11 mouse cellular contexts compared by ENCODE assay signal in the genomic region with DNA sequence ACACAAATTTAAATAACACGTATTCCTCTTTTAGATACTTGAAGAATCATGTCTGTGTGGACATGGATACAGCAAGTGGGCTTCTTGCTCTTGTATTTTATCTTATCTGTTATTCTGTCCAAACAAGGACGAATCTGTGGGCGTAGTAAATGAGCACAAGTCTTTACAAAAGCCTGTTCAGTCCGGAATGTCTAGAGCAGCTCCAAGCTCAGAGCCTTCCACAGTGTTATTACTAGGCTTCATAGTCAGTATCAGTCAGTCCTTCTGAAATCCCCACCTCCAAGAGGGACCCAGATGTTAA. TPM values are rescaled to one million over a fixed set of nuclear protein-coding genes. Genes with fewer than 3 reads are reported as not detected.
DNase-seq lines count a peak whose midpoint lies in the region; ATAC-seq and TF ChIP-seq lines count a peak whose summit lies in the region.
"Had no signal": no experiment of that assay in that cellular context is flagged by ENCODE, and none has a peak within 500 bp of the region (broad histone marks: within the 10 kb centered on the region; RNA-seq: fewer than 3 reads in every experiment).

No protein-coding gene starts in this region.

- H3K4me1 ChIP-seq in heart, embryonic 10.5 days: peaks cover 18% of the 10 kb centered on the region
- H3K4me1 ChIP-seq in heart, adult 2 months (ENCODE audit: control insufficient read depth, insufficient read depth, low read length): no peaks in the 10 kb centered on the region
- no peaks in the 10 kb centered on the region for H3K4me1 ChIP-seq in neural tube, embryonic 11.5 days (ENCODE audit: control insufficient read depth, insufficient read depth, low read length)
- no peaks in the 10 kb centered on the region for H3K4me1 ChIP-seq in hindbrain, postnatal 0 days (ENCODE audit: insufficient read depth, low read length)
- peaks cover 17% of the 10 kb centered on the region for H3K4me1 ChIP-seq in neural tube, embryonic 13.5 days (replicated peaks)

- peaks cover 4% of the 10 kb centered on the region; the same call in 1 of the 2 replicates for H3K27me3 ChIP-seq in heart, embryonic 10.5 days (ENCODE audit: insufficient read depth, poor library complexity, severe bottlenecking)
- no peaks in the 10 kb centered on the region for H3K27me3 ChIP-seq in heart, adult 2 months (ENCODE audit: control insufficient read depth, insufficient read depth, low read length)
- H3K27me3 ChIP-seq in neural tube, embryonic 11.5 days (ENCODE audit: control insufficient read depth, insufficient read depth, low read length): no peaks in the 10 kb centered on the region
- no peaks in the 10 kb centered on the region for H3K27me3 ChIP-seq in hindbrain, postnatal 0 days (ENCODE audit: insufficient read depth, low read length)
- H3K27me3 ChIP-seq in neural tube, embryonic 13.5 days: no peaks in the 10 kb centered on the region

- no peak overlapping the region for H3K4me3 ChIP-seq in heart, embryonic 10.5 days
- H3K4me3 ChIP-seq in heart, adult 2 months: no peak overlapping the region; the same call in 1 of the 2 replicates
- no peak overlapping the region for H3K4me3 ChIP-seq in neural tube, embryonic 11.5 days (ENCODE audit: low read depth, low read length)
- no peak overlapping the region for H3K4me3 ChIP-seq in hindbrain, postnatal 0 days (ENCODE audit: low read length)
- no peak overlapping the region for H3K4me3 ChIP-seq in neural tube, embryonic 13.5 days
- H3K4me3 ChIP-seq: myocyte had no signal

- H3K4me2 ChIP-seq in neural tube, embryonic 11.5 days (ENCODE audit: low read depth): no peak overlapping the region
- peak overlapping the region; percentile 60; the same call in 1 of the 2 replicates for H3K4me2 ChIP-seq in hindbrain, postnatal 0 days (ENCODE audit: low read depth, low read length)
- peak overlapping the region; percentile 58; the same call in 1 of the 2 replicates for H3K4me2 ChIP-seq in neural tube, embryonic 13.5 days

- intact Hi-C loops in heart, adult 2 months (cut with DNase I): loop anchor here (5.0 kb wide), 2 partner anchors 477 to 842 kb away; a partner anchor contains a TSS

- H3K9ac ChIP-seq in heart, adult 2 months (ENCODE audit: low read depth, low read length): no peak overlapping the region
- H3K9ac ChIP-seq in neural tube, embryonic 11.5 days (ENCODE audit: low read length): peak overlapping the region; percentile 65; the same call in 1 of the 2 replicates
- H3K9ac ChIP-seq in hindbrain, postnatal 0 days (replicated peaks; ENCODE audit: low read length): peak overlapping the region; percentile 64; the same call in 1 of the 2 replicates
- H3K9ac ChIP-seq in neural tube, embryonic 13.5 days: peak overlapping the region; percentile 83; the same call in 1 of the 2 replicates

- WGBS in heart, embryonic 10.5 days: 62% methylated on average over 4 of the region's 4 CpGs
- WGBS in heart, adult 2 months: 79% methylated on average over 4 of the region's 4 CpGs
- WGBS in neural tube, embryonic 11.5 days: 92% methylated on average over 4 of the region's 4 CpGs
- 51% methylated on average over 4 of the region's 4 CpGs for WGBS in hindbrain, postnatal 0 days
- WGBS in neural tube, embryonic 13.5 days: 80% methylated on average over 4 of the region's 4 CpGs

- DNase-seq in heart, embryonic 10.5 days (ENCODE audit: low spot score): no peak
- no peak for DNase-seq in heart, adult 2 months
- DNase-seq in neural tube, embryonic 11.5 days (ENCODE audit: low spot score): no peak
- DNase-seq in neural tube, embryonic 10.5 days (ENCODE audit: extremely low spot score, low spot score): no peak
- no peak for DNase-seq in hindbrain, postnatal 0 days (ENCODE audit: low spot score)
- no peak for DNase-seq in adrenal gland, adult 18-20 months (ENCODE audit: low spot score in 2 of 2)
- no peak for DNase-seq in kidney, postnatal 36 days

- peak overlapping the region; percentile 96; the same call in 1 of the 2 replicates for H3K27ac ChIP-seq in heart, embryonic 10.5 days
- no peak overlapping the region for H3K27ac ChIP-seq in heart, adult 2 months
- H3K27ac ChIP-seq in neural tube, embryonic 11.5 days (ENCODE audit: low read depth, low read length): no peak overlapping the region
- peak overlapping the region; percentile 92 for H3K27ac ChIP-seq in hindbrain, postnatal 0 days
- H3K27ac ChIP-seq in neural tube, embryonic 13.5 days (replicated peaks): peak overlapping the region; percentile 96
- H3K27ac ChIP-seq: liver, embryonic 15.5 days had no signal

- H3K9me3 ChIP-seq in heart, embryonic 10.5 days: no peaks in the 10 kb centered on the region
- H3K9me3 ChIP-seq in neural tube, embryonic 11.5 days (ENCODE audit: control insufficient read depth, low read length): no peaks in the 10 kb centered on the region
- H3K9me3 ChIP-seq in hindbrain, postnatal 0 days (ENCODE audit: low read length): no peaks in the 10 kb centered on the region
- no peaks in the 10 kb centered on the region for H3K9me3 ChIP-seq in neural tube, embryonic 13.5 days
- H3K9me3 ChIP-seq: liver, embryonic 15.5 days had no signal

- TF ChIP-seq POLR2A in heart, adult 2 months (IDR thresholded peaks at IDR 0.05; ENCODE audit: insufficient read depth, low read depth, low read length): no peak

- no peak for ATAC-seq in neural tube, embryonic 11.5 days (ENCODE audit: insufficient read depth, low FRiP score, low TSS enrichment)
- ATAC-seq in hindbrain, postnatal 0 days: no peak
- ATAC-seq in neural tube, embryonic 13.5 days (ENCODE audit: low read depth): no peak

- no peak for TF ChIP-seq EP300 in heart, adult 2 months (IDR thresholded peaks at IDR 0.05; ENCODE audit: insufficient read depth, low read depth, low read length)

- H3K79me2 ChIP-seq in heart, adult 2 months (replicated peaks; ENCODE audit: control insufficient read depth, insufficient read depth, low read length): no peaks in the 10 kb centered on the region

- no peak for TF ChIP-seq CTCF in heart, adult 2 months (IDR thresholded peaks at IDR 0.05)
- TF ChIP-seq CTCF in hindbrain, postnatal 0 days (IDR thresholded peaks at IDR 0.05; ENCODE audit: low read depth): no peak

- no peaks in the 10 kb centered on the region for H3K36me3 ChIP-seq in heart, embryonic 10.5 days
- H3K36me3 ChIP-seq in heart, adult 2 months (ENCODE audit: control insufficient read depth, insufficient read depth, low read length): no peaks in the 10 kb centered on the region
- H3K36me3 ChIP-seq in neural tube, embryonic 11.5 days (ENCODE audit: control insufficient read depth, insufficient read depth, low read length): no peaks in the 10 kb centered on the region
- H3K36me3 ChIP-seq in hindbrain, postnatal 0 days (ENCODE audit: insufficient read depth, low read length): no peaks in the 10 kb centered on the region
- no peaks in the 10 kb centered on the region for H3K36me3 ChIP-seq in neural tube, embryonic 13.5 days
- H3K36me3 ChIP-seq: liver, embryonic 15.5 days had no signal

RNA-seq across cellular contexts. Expression of a gene that starts 52.2 kb away (rescaled TPM):
- polyA plus RNA-seq in heart, embryonic 10.5 days (2016; fragmentation: Nextera tagmentation; extraction: Ambion mirVana): 2.0 and 2.9 TPM in 2 replicates
- under 1 TPM; 0.16 to 0.18 TPM for total RNA-seq in heart, adult 2 months (2021)
- polyA plus RNA-seq in heart, adult 2 months (2012; rRNA removed): 0.20 TPM in 2 replicates
- 0.44 and 1.7 TPM in 2 replicates for polyA plus RNA-seq in neural tube, embryonic 11.5 days (2014; fragmentation: Nextera tagmentation; extraction: Ambion mirVana)
- total RNA-seq in hindbrain, postnatal 0 days (2014; rRNA removed): 7.8 and 11.5 TPM in 2 replicates
- polyA plus RNA-seq in hindbrain, postnatal 0 days (2015; fragmentation: Nextera tagmentation; extraction: Ambion mirVana): 5.2 and 5.3 TPM in 2 replicates
- polyA plus RNA-seq in neural tube, embryonic 13.5 days (2015; fragmentation: Nextera tagmentation; extraction: Ambion mirVana): 2.8 and 3.2 TPM in 2 replicates
- under 1 TPM in 1 of 2 experiments, not detected in 1; 0.13 TPM for total RNA-seq in adrenal gland, adult 18-20 months (2021)
- total RNA-seq: gastrocnemius, adult 18-20 months had no signal

Comparison
In these comparisons a context has a peak if more than half of its experiments do, and no peak if none do; other contexts are left out.
1. H3K27ac ChIP-seq: peak in heart, embryonic 10.5 days (single experiment), hindbrain, postnatal 0 days (single experiment) and neural tube, embryonic 13.5 days (single experiment); none in heart, adult 2 months (single experiment) and neural tube, embryonic 11.5 days (single experiment).